Mouse (Mus musculus): Measurements from ENCODE around the gene Elovl6. TPM values are rescaled to one million over a fixed set of nuclear protein-coding genes. Genes with fewer than 3 reads are reported as not detected.

Elovl6 gene
- polyA plus RNA-seq, 1 experiment from 2014 or later = 37.5 TPM

GRCm38 (mm10) chr3:129560068-129560467 lies 27.9 kb downstream of the Elovl6 start:
- Histone ChIP-seq H3K4me3 (no peak overlapping the region), H3K27me3 (replicated peaks) (no peaks in the 10 kb centered on the region), H3K36me3 (replicated peaks) (no peaks in the 10 kb centered on the region), H3K4me1 (no peaks in the 10 kb centered on the region), H3K9ac (no peak overlapping the region), H3K4me2 (no peak overlapping the region), H3K9me3 (no peaks in the 10 kb centered on the region), H3K27ac (no peak overlapping the region)
- no peak for ATAC-seq (replicated peaks)
- WGBS = 92% methylated on average over 9 of the region's 9 CpGs

GRCm38 (mm10) chr3:129561011-129561410 lies 28.9 kb downstream of the Elovl6 start:
- Histone ChIP-seq H3K9me3 (no peaks in the 10 kb centered on the region), H3K27me3 (replicated peaks) (no peaks in the 10 kb centered on the region), H3K27ac (no peak overlapping the region), H3K4me3 (no peak overlapping the region), H3K36me3 (replicated peaks) (no peaks in the 10 kb centered on the region), H3K4me2 (no peak overlapping the region), H3K4me1 (no peaks in the 10 kb centered on the region), H3K9ac (no peak overlapping the region)
- no peak for ATAC-seq (replicated peaks)
- 93% methylated on average over 10 of the region's 10 CpGs for WGBS

- no peak overlapping the region for H3K9ac ChIP-seq
- no peak overlapping the region for H3K4me3 ChIP-seq
- WGBS = 96% methylated on average over 2 of the region's 2 CpGs
- no peak overlapping the region for H3K4me2 ChIP-seq
- no peaks in the 10 kb centered on the region for H3K27me3 ChIP-seq (replicated peaks)
- H3K9me3 ChIP-seq = no peaks in the 10 kb centered on the region
- ATAC-seq (replicated peaks) = no peak
- no peak overlapping the region for H3K27ac ChIP-seq
- H3K4me1 ChIP-seq = no peaks in the 10 kb centered on the region
- no peaks in the 10 kb centered on the region for H3K36me3 ChIP-seq (replicated peaks)
Measured at GRCm38 (mm10) chr3:129561853-129562252, 29.7 kb downstream of the Elovl6 start.

- H3K36me3 ChIP-seq (replicated peaks) = no peaks in the 10 kb centered on the region
- no peak overlapping the region for H3K4me3 ChIP-seq
- H3K9me3 ChIP-seq = no peaks in the 10 kb centered on the region
- no peaks in the 10 kb centered on the region for H3K27me3 ChIP-seq (replicated peaks)
- H3K27ac ChIP-seq = no peak overlapping the region
- WGBS = 86% methylated on average over 4 of the region's 4 CpGs
- H3K4me2 ChIP-seq = no peak overlapping the region
- ATAC-seq (replicated peaks) = no peak
- H3K9ac ChIP-seq = no peak overlapping the region
- H3K4me1 ChIP-seq = no peaks in the 10 kb centered on the region
Measured at GRCm38 (mm10) chr3:129562411-129562810, 30.3 kb downstream of the Elovl6 start.

GRCm38 (mm10) chr3:129563807-129564206 lies 31.7 kb downstream of the Elovl6 start:
- 95% methylated on average over 4 of the region's 4 CpGs for WGBS
- ATAC-seq (replicated peaks) = no peak

GRCm38 (mm10) chr3:129564852-129565251 lies 32.7 kb downstream of the Elovl6 start:
- H3K9me3 ChIP-seq = no peaks in the 10 kb centered on the region
- H3K9ac ChIP-seq = no peak overlapping the region
- H3K4me3 ChIP-seq = no peak overlapping the region
- H3K4me2 ChIP-seq = no peak overlapping the region
- 91% methylated on average over 2 of the region's 2 CpGs for WGBS
- ATAC-seq (replicated peaks) = no peak
- no peaks in the 10 kb centered on the region for H3K36me3 ChIP-seq (replicated peaks)
- H3K27ac ChIP-seq = no peak overlapping the region
- no peaks in the 10 kb centered on the region for H3K4me1 ChIP-seq
- no peaks in the 10 kb centered on the region for H3K27me3 ChIP-seq (replicated peaks)

More at GRCm38 (mm10) chr3:129563807-129564206, 31.7 kb downstream of the Elovl6 start:
- Histone ChIP-seq H3K36me3 (replicated peaks) (no peaks in the 10 kb centered on the region), H3K4me1 (no peaks in the 10 kb centered on the region), H3K4me2 (no peak overlapping the region), H3K27ac (no peak overlapping the region), H3K4me3 (no peak overlapping the region), H3K27me3 (replicated peaks) (no peaks in the 10 kb centered on the region), H3K9ac (no peak overlapping the region), H3K9me3 (no peaks in the 10 kb centered on the region)

GRCm38 (mm10) chr3:129565458-129565857 lies 33.3 kb downstream of the Elovl6 start:
- no peak overlapping the region for H3K27ac ChIP-seq
- WGBS = 91% methylated on average over 8 of the region's 8 CpGs
- no peak overlapping the region for H3K4me2 ChIP-seq
- no peaks in the 10 kb centered on the region for H3K27me3 ChIP-seq (replicated peaks)
- no peaks in the 10 kb centered on the region for H3K9me3 ChIP-seq
- ATAC-seq (replicated peaks) = no peak
- H3K36me3 ChIP-seq (replicated peaks) = no peaks in the 10 kb centered on the region
- no peak overlapping the region for H3K9ac ChIP-seq
- no peaks in the 10 kb centered on the region for H3K4me1 ChIP-seq
- H3K4me3 ChIP-seq = no peak overlapping the region

GRCm38 (mm10) chr3:129566013-129566412 lies 33.9 kb downstream of the Elovl6 start:
- 90% methylated on average over 2 of the region's 2 CpGs for WGBS
- Histone ChIP-seq H3K27ac (no peak overlapping the region), H3K4me3 (no peak overlapping the region), H3K4me2 (no peak overlapping the region), H3K4me1 (no peaks in the 10 kb centered on the region), H3K27me3 (replicated peaks) (no peaks in the 10 kb centered on the region), H3K9ac (no peak overlapping the region), H3K9me3 (no peaks in the 10 kb centered on the region), H3K36me3 (replicated peaks) (no peaks in the 10 kb centered on the region)
- no peak for ATAC-seq (replicated peaks)

GRCm38 (mm10) chr3:129566876-129567275 lies 34.7 kb downstream of the Elovl6 start:
- no peak overlapping the region for H3K4me3 ChIP-seq
- 73% methylated on average over 5 of the region's 5 CpGs for WGBS

GRCm38 (mm10) chr3:129568506-129568905 lies 36.4 kb downstream of the Elovl6 start:
- no peaks in the 10 kb centered on the region for H3K27me3 ChIP-seq (replicated peaks)
- no peak overlapping the region for H3K27ac ChIP-seq
- no peak overlapping the region for H3K4me3 ChIP-seq
- no peaks in the 10 kb centered on the region for H3K36me3 ChIP-seq (replicated peaks)
- H3K4me1 ChIP-seq = peaks cover 5% of the 10 kb centered on the region; the same call in 1 of the 2 replicates
- 40% methylated on average over 7 of the region's 7 CpGs for WGBS
- no peak overlapping the region for H3K4me2 ChIP-seq
- no peaks in the 10 kb centered on the region for H3K9me3 ChIP-seq
- H3K9ac ChIP-seq = no peak overlapping the region
- ATAC-seq (replicated peaks) = no peak

More at GRCm38 (mm10) chr3:129566876-129567275, 34.7 kb downstream of the Elovl6 start:
- no peak overlapping the region for H3K4me2 ChIP-seq
- no peaks in the 10 kb centered on the region for H3K4me1 ChIP-seq
- H3K27me3 ChIP-seq (replicated peaks) = no peaks in the 10 kb centered on the region
- H3K36me3 ChIP-seq (replicated peaks) = no peaks in the 10 kb centered on the region
- H3K9me3 ChIP-seq = no peaks in the 10 kb centered on the region
- no peak overlapping the region for H3K27ac ChIP-seq
- no peak overlapping the region for H3K9ac ChIP-seq
- no peak for ATAC-seq (replicated peaks)

- H3K9me3 ChIP-seq = no peaks in the 10 kb centered on the region
- 97% methylated on average over 8 of the region's 8 CpGs for WGBS
- no peaks in the 10 kb centered on the region for H3K27me3 ChIP-seq (replicated peaks)
Measured at GRCm38 (mm10) chr3:129570989-129571388, 38.8 kb downstream of the Elovl6 start.

GRCm38 (mm10) chr3:129571642-129572041 lies 39.5 kb downstream of the Elovl6 start:
- Histone ChIP-seq H3K27ac (no peak overlapping the region), H3K4me1 (peaks cover 6% of the 10 kb centered on the region; the same call in 1 of the 2 replicates), H3K4me2 (no peak overlapping the region), H3K27me3 (replicated peaks) (no peaks in the 10 kb centered on the region), H3K9ac (no peak overlapping the region), H3K36me3 (replicated peaks) (peaks cover 4% of the 10 kb centered on the region; the same call in 1 of the 2 replicates), H3K4me3 (no peak overlapping the region), H3K9me3 (no peaks in the 10 kb centered on the region)
- no peak for ATAC-seq (replicated peaks)
- 93% methylated on average over 5 of the region's 5 CpGs for WGBS

More at GRCm38 (mm10) chr3:129570989-129571388, 38.8 kb downstream of the Elovl6 start:
- Histone ChIP-seq H3K9ac (no peak overlapping the region), H3K4me3 (no peak overlapping the region), H3K27ac (no peak overlapping the region), H3K4me2 (no peak overlapping the region), H3K36me3 (replicated peaks) (peaks cover under 1% of the 10 kb centered on the region; the same call in 1 of the 2 replicates), H3K4me1 (peaks cover 6% of the 10 kb centered on the region; the same call in 1 of the 2 replicates)
- no peak for ATAC-seq (replicated peaks)

GRCm38 (mm10) chr3:129572959-129573358 lies 40.8 kb downstream of the Elovl6 start:
- Histone ChIP-seq H3K4me3 (no peak overlapping the region), H3K9me3 (no peaks in the 10 kb centered on the region), H3K27me3 (replicated peaks) (no peaks in the 10 kb centered on the region), H3K4me2 (no peak overlapping the region), H3K36me3 (replicated peaks) (peaks cover 4% of the 10 kb centered on the region; the same call in 1 of the 2 replicates), H3K27ac (no peak overlapping the region), H3K9ac (no peak overlapping the region), H3K4me1 (peaks cover 6% of the 10 kb centered on the region; the same call in 1 of the 2 replicates)
- no peak for ATAC-seq (replicated peaks)
- 59% methylated on average over 4 of the region's 4 CpGs for WGBS

Data from midbrain, embryonic 15.5 days (tissue).